Mouse (Mus musculus) forebrain, embryonic 13.5 days (tissue): ENCODE results near the gene Igf1. TPM values are rescaled to one million over a fixed set of nuclear protein-coding genes. Genes with fewer than 3 reads are reported as not detected.

Source experiments
- ATAC-seq: fragments of 200-750 bp; cut with Nextera tagmentation; 2 replicates; pipeline ENCODE4 v1.8.0; 2017
- H3K27ac ChIP-seq: fragments of 300-500 bp; sonication (generic); 2 replicates; pipeline ENCODE4 v1.5.1; 2015; ENCODE audit warnings: inconsistent platforms, mild to moderate bottlenecking, moderate library complexity
- H3K27me3 ChIP-seq: fragments of 300-500 bp; sonication (generic); 2 replicates; pipeline ENCODE4 v1.6.1; 2015; ENCODE audit warnings: mild to moderate bottlenecking, inconsistent platforms
- H3K36me3 ChIP-seq: fragments of 300-500 bp; sonication (generic); 2 replicates; pipeline ENCODE4 v1.6.1; 2015; ENCODE audit warnings: mild to moderate bottlenecking, inconsistent platforms; ENCODE audit not compliant: poor library complexity, severe bottlenecking
- H3K4me1 ChIP-seq: fragments of 300-500 bp; sonication (generic); 2 replicates; pipeline ENCODE4 v1.6.1; 2015; ENCODE audit warnings: inconsistent platforms
- H3K4me2 ChIP-seq: fragments of 300-500 bp; sonication (generic); 2 replicates; pipeline ENCODE4 v1.6.1; 2015; ENCODE audit warnings: inconsistent platforms, mild to moderate bottlenecking, moderate library complexity
- H3K4me3 ChIP-seq: fragments of 300-500 bp; sonication (generic); 2 replicates; pipeline ENCODE4 v1.5.1; 2015; ENCODE audit warnings: mild to moderate bottlenecking, inconsistent platforms
- H3K9ac ChIP-seq: fragments of 300-500 bp; sonication (generic); 2 replicates; pipeline ENCODE4 v1.6.1; 2015; ENCODE audit warnings: mild to moderate bottlenecking, inconsistent platforms
- H3K9me3 ChIP-seq: fragments of 300-500 bp; sonication (generic); replicated peaks from 2 replicates; pipeline ENCODE4 v1.6.1; 2016; ENCODE audit warnings: inconsistent platforms
- WGBS: fragments of 180-500 bp; shearing (Covaris S2); methylation state at CpG from one replicate; pipeline ENCODE4 v1.1.7; 2015; 5-methylcytosine and 5-hydroxymethylcytosine counted together
- polyA plus RNA-seq: library from polyadenylated mRNA; unstranded; fragments of >200 nt; fragmentation: Nextera tagmentation; extraction: Ambion mirVana; gene quantifications from 2 replicates; pipeline ENCODE4 v1.2.1, GENCODE M21; 2015

The Igf1 gene
- polyA plus RNA-seq, 1 experiment from 2014 or later, result 1.7 TPM

GRCm38 (mm10) chr10:87844917-87845552, 13.0 kb upstream of the Igf1 start:
- Histone ChIP-seq H3K4me1 (no peaks in the 10 kb centered on the region), H3K4me3 (no peak overlapping the region), H3K27me3 (no peaks in the 10 kb centered on the region), H3K9me3 (no peaks in the 10 kb centered on the region), H3K36me3 (no peaks in the 10 kb centered on the region), H3K4me2 (no peak overlapping the region), H3K9ac (no peak overlapping the region), H3K27ac (no peak overlapping the region)
- WGBS, result 55% methylated on average over 8 of the region's 8 CpGs
- ATAC-seq, result no peak

- 85% methylated on average over 4 of the region's 4 CpGs for WGBS
- ATAC-seq, result no peak
These were observed 10.2 kb upstream of the Igf1 start for GRCm38 (mm10) chr10:87847882-87848281.

GRCm38 (mm10) chr10:87848419-87848818, 9.6 kb upstream of the Igf1 start:
- Histone ChIP-seq H3K4me1 (no peaks in the 10 kb centered on the region), H3K36me3 (no peaks in the 10 kb centered on the region), H3K27me3 (no peaks in the 10 kb centered on the region), H3K4me3 (no peak overlapping the region), H3K27ac (no peak overlapping the region), H3K9ac (no peak overlapping the region), H3K9me3 (no peaks in the 10 kb centered on the region), H3K4me2 (no peak overlapping the region)
- WGBS, result 70% methylated on average over 2 of the region's 2 CpGs
- ATAC-seq, result no peak

More at GRCm38 (mm10) chr10:87847882-87848281, 10.2 kb upstream of the Igf1 start:
- Histone ChIP-seq H3K27ac (no peak overlapping the region), H3K4me2 (no peak overlapping the region), H3K4me1 (no peaks in the 10 kb centered on the region), H3K27me3 (no peaks in the 10 kb centered on the region), H3K4me3 (no peak overlapping the region), H3K9me3 (no peaks in the 10 kb centered on the region), H3K36me3 (no peaks in the 10 kb centered on the region), H3K9ac (no peak overlapping the region)

- 54% methylated on average over 3 of the region's 3 CpGs for WGBS
- ATAC-seq, result no peak
- Histone ChIP-seq H3K4me1 (no peaks in the 10 kb centered on the region), H3K9me3 (no peaks in the 10 kb centered on the region), H3K9ac (no peak overlapping the region), H3K4me2 (no peak overlapping the region), H3K27ac (no peak overlapping the region), H3K36me3 (no peaks in the 10 kb centered on the region), H3K4me3 (no peak overlapping the region), H3K27me3 (no peaks in the 10 kb centered on the region; the same call in 1 of the 2 replicates)
These were observed 6.6 kb upstream of the Igf1 start for GRCm38 (mm10) chr10:87851492-87851891.

GRCm38 (mm10) chr10:87854408-87854807, 3.7 kb upstream of the Igf1 start:
- Histone ChIP-seq H3K27ac (no peak overlapping the region), H3K9me3 (no peaks in the 10 kb centered on the region), H3K4me2 (no peak overlapping the region), H3K36me3 (no peaks in the 10 kb centered on the region), H3K9ac (no peak overlapping the region), H3K4me3 (no peak overlapping the region), H3K27me3 (peaks cover 17% of the 10 kb centered on the region; the same call in 1 of the 2 replicates), H3K4me1 (peaks cover 8% of the 10 kb centered on the region)
- ATAC-seq, result peak; percentile 48; the same call in 1 of the 2 replicates
- WGBS, result under 1% methylated on average over 5 of the region's 5 CpGs

GRCm38 (mm10) chr10:87855423-87856122, 2.5 kb upstream of the Igf1 start:
- no peak overlapping the region for H3K4me2 ChIP-seq
- H3K9ac ChIP-seq, result no peak overlapping the region
- peaks cover 19% of the 10 kb centered on the region; the same call in 1 of the 2 replicates for H3K27me3 ChIP-seq
- H3K9me3 ChIP-seq, result no peaks in the 10 kb centered on the region
- H3K36me3 ChIP-seq, result no peaks in the 10 kb centered on the region
- 83% methylated on average over 13 of the region's 13 CpGs for WGBS
- H3K4me1 ChIP-seq, result peaks cover 19% of the 10 kb centered on the region
- H3K27ac ChIP-seq, result no peak overlapping the region
- ATAC-seq, result no peak
- H3K4me3 ChIP-seq, result no peak overlapping the region

GRCm38 (mm10) chr10:87857215-87857955, 680 bp upstream of the Igf1 start:
- no peak overlapping the region for H3K4me3 ChIP-seq
- no peaks in the 10 kb centered on the region for H3K36me3 ChIP-seq
- peaks cover 28% of the 10 kb centered on the region; the same call in 1 of the 2 replicates for H3K27me3 ChIP-seq
- no peaks in the 10 kb centered on the region for H3K9me3 ChIP-seq
- H3K27ac ChIP-seq, result no peak overlapping the region
- ATAC-seq, result no peak
- peaks cover 26% of the 10 kb centered on the region for H3K4me1 ChIP-seq
- 69% methylated on average over 8 of the region's 8 CpGs for WGBS
- H3K9ac ChIP-seq, result no peak overlapping the region
- no peak overlapping the region for H3K4me2 ChIP-seq

GRCm38 (mm10) chr10:87858939-87859338, 874 bp downstream of the Igf1 start:
- Histone ChIP-seq H3K4me3 (no peak overlapping the region), H3K9me3 (no peaks in the 10 kb centered on the region), H3K9ac (no peak overlapping the region), H3K36me3 (no peaks in the 10 kb centered on the region), H3K27ac (no peak overlapping the region), H3K4me1 (peaks cover 26% of the 10 kb centered on the region), H3K27me3 (peaks cover 28% of the 10 kb centered on the region; the same call in 1 of the 2 replicates), H3K4me2 (peak overlapping the region; percentile 77)
- 47% methylated on average over 6 of the region's 6 CpGs for WGBS
- ATAC-seq, result no peak

- no peaks in the 10 kb centered on the region for H3K36me3 ChIP-seq
- H3K27ac ChIP-seq, result no peak overlapping the region
- 11% methylated on average over 10 of the region's 10 CpGs for WGBS
- no peaks in the 10 kb centered on the region for H3K9me3 ChIP-seq
- H3K27me3 ChIP-seq, result peaks cover 28% of the 10 kb centered on the region; the same call in 1 of the 2 replicates
- no peak overlapping the region for H3K9ac ChIP-seq
- H3K4me1 ChIP-seq, result peaks cover 26% of the 10 kb centered on the region
- peak overlapping the region; percentile 44 for H3K4me3 ChIP-seq
- no peak for ATAC-seq
- peak overlapping the region; percentile 77 for H3K4me2 ChIP-seq
These were observed 1.4 kb downstream of the Igf1 start for GRCm38 (mm10) chr10:87859453-87859852.

GRCm38 (mm10) chr10:87860181-87861103, 2.4 kb downstream of the Igf1 start:
- H3K36me3 ChIP-seq, result no peaks in the 10 kb centered on the region
- H3K27ac ChIP-seq, result no peak overlapping the region
- peaks cover 26% of the 10 kb centered on the region for H3K4me1 ChIP-seq
- no peaks in the 10 kb centered on the region for H3K9me3 ChIP-seq
- peaks cover 28% of the 10 kb centered on the region; the same call in 1 of the 2 replicates for H3K27me3 ChIP-seq
- peak overlapping the region; percentile 44 for H3K4me3 ChIP-seq
- 1% methylated on average over 30 of the region's 30 CpGs for WGBS
- peak overlapping the region; percentile 77 for H3K4me2 ChIP-seq
- peak; percentile 52; the same call in 1 of the 2 replicates for ATAC-seq
- peak overlapping the region; percentile 61 for H3K9ac ChIP-seq

GRCm38 (mm10) chr10:87861104-87861455, 3.0 kb downstream of the Igf1 start:
- ATAC-seq, result no peak
- Histone ChIP-seq H3K27ac (no peak overlapping the region), H3K36me3 (no peaks in the 10 kb centered on the region), H3K9me3 (no peaks in the 10 kb centered on the region), H3K4me1 (peaks cover 26% of the 10 kb centered on the region), H3K27me3 (peaks cover 28% of the 10 kb centered on the region; the same call in 1 of the 2 replicates), H3K9ac (no peak overlapping the region), H3K4me3 (peak overlapping the region; percentile 44; the same call in 1 of the 2 replicates), H3K4me2 (peak overlapping the region; percentile 77)
- WGBS, result 58% methylated on average over 6 of the region's 6 CpGs
